Mouse (Mus musculus) v-Abl transformed pro-B cells (cell line): ENCODE data around the gene Prmt3.

ENCODE experiments used
- in situ Hi-C, 2 experiments: fragments of 400-800 bp; cut with MboI; formaldehyde crosslinking; loops; one replicate each; pipeline ENCODE4 v1.15.1; 2025; ENCODE audit not compliant: unreplicated experiment in 2 of 2

Prmt3 gene

DNA sequence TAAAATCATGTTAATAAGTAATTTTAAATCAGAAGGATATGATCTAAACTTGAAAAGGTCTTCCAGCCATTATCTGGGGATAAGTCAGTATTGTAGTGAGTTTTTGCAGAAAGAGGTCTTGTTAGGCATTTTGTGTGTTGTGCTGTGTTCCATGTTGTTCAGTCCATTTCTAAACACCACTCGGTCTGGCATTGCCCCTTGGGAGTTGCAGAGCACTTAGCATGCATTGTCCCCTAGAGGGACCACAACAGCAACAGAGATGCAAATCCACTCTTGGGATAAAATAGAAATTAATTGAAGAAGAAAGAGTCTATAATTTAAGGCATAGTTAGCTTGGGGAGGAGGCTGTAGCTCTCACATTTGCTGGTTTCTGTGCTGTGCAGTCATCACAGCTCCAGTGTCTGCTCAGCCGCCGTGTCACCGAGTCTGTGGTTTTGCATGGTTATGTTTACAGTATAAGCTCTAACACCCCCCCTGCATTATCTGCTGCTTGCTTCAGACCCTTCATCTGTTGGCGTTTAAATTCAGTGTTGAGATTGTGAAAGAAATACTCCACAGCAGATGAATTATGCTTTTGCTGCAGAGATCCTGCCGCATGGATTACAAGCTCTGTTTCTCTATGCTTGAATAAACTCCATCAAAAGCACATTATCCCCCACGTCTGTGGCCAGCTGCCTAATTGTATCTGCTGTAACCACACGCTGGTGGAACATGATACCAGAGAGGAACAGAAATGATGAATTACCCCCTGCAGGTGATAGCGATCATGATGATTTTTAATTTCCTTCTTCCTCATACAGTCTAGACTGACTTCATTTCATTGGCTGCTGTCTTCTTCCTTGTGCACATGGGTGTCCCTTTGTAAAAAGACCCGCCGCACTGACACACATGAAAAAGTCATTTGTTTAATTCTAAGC, 64.5 kb downstream of the Prmt3 start:
- in situ Hi-C loops = loop anchor here (5.0 to 10.0 kb wide), 2 partner anchors 40 to 378 kb away; no protein-coding TSS in a partner anchor

DNA sequence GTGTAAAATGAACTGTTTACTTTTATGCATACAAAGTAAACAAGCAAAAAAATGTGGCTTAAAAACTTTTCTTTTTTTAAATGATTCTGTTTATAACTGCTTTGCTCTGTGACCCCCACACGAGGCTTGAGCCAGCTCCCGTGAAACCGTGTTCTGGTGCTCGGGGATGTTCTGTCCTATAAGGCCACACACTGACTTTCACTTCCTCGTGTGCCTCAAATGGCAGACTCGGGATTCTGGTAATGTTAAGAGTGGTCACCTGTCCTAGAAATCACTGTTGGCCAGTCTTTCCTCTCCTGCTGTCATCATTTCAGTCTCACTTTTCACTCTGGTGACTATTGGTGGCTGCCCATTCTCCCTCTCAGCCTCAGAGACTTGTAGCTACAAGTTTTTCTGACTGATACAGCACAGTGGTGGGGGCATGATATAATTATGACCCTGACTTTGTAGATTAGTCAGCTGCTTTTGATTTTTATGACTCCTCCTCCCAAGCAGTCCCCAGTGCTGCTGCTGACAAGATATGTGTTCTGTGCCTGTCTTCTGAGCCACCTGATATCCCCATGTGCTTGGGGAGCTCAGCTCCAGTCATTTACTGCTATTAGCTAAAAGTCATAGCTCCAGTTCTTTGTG, 65.3 kb downstream of the Prmt3 start:
- in situ Hi-C loops = loop anchor here (5.0 to 10.0 kb wide), 2 partner anchors 41 to 379 kb away; no protein-coding TSS in a partner anchor

DNA sequence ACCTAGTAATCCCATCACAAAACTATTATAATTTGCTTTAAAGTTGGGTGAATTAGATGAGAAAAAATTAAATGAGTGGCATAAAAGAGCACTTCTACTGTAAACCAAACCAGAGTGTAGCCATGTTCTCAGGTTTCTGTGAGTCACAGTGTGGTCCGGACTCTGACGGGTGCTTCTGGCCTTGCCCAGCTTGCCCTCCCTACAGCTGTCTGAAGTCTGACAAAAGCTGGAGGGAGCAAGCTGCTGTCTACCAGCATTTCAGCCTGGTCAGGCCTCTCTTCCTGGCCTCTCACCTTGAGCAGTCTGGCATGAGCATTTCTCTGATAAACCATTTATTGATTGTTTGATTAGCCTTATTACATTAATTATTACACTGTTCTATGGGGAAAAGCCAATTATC, 69.8 kb downstream of the Prmt3 start:
- in situ Hi-C loops = loop anchor here in 1 of 2 experiments (10.0 kb wide), 1 partner anchor 383 kb away; no protein-coding TSS in a partner anchor

- in situ Hi-C loops = no loop called here
Measured at GRCm38 (mm10) chr7:49853342-49854181, 75.4 kb downstream of the Prmt3 start.

DNA sequence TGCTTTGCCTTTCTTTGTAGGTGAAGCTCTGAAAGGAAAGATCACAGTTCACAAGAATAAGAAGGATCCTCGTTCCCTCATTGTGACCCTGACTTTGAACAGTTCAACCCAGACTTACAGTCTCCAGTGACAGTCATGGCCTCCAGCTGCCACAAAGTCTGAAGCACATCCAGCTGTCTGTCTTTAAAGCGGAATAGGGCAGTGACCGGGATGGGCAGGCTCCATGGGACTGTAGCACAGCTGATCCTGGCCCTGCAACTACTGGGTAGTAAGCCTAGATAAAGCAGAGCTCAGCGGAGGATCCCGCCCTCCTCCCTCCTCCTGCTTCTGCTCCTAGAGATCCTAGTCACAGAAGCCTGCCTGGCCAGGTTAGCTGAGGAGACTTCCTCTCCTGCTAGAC, 79.2 kb downstream of the Prmt3 start:
- in situ Hi-C loops = no loop called here

GRCm38 (mm10) chr7:49858257-49858656, 80.1 kb downstream of the Prmt3 start:
- in situ Hi-C loops = no loop called here

GRCm38 (mm10) chr7:49859820-49860219, 81.7 kb downstream of the Prmt3 start:
- in situ Hi-C loops = no loop called here

DNA sequence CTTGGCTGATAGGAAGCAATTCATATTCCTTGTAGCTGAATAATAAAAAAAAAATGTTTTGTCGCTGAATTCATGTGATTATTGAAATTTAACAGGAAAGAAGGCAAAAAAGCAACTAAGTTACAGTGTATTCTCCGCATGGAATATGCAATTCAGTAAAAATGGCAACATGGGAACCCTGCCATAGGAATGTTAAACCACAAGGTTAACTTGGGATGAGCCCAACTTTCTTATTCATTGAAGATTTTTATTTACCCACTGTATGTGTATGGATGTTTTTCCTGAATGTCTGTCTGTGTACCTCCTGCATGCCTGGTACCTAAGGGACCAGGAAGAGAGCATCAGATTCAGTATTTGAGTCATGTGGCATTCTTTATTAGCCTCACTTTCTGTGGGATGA, 83.0 kb downstream of the Prmt3 start:
- in situ Hi-C loops = no loop called here

DNA sequence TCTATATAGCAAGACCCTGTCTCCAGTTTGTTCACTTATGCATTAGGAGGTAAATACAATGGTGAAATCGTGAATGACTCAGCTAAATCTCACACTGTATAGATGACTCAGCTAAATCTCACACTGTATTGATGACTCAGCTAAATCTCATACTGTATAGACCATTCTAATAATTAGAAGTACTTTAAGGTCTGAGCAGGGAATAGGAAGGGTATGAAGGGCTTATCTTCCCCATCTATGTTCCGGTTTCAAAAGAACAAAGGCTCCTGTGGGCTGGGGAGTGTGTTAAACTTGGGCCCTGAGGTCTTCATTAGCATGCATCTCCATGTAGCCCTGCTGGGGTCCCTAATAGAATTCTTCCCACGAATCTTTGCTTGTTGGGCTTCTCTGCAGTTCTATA, 85.6 kb downstream of the Prmt3 start:
- in situ Hi-C loops = no loop called here

- in situ Hi-C loops = no loop called here
Measured at GRCm38 (mm10) chr7:49869656-49870055, 91.5 kb downstream of the Prmt3 start.

GRCm38 (mm10) chr7:49870276-49870675, 92.1 kb downstream of the Prmt3 start:
- in situ Hi-C loops = no loop called here

GRCm38 (mm10) chr7:49877307-49877706, 99.2 kb downstream of the Prmt3 start:
- in situ Hi-C loops = no loop called here

GRCm38 (mm10) chr7:49879051-49879450, 100.9 kb downstream of the Prmt3 start:
- in situ Hi-C loops = no loop called here

DNA sequence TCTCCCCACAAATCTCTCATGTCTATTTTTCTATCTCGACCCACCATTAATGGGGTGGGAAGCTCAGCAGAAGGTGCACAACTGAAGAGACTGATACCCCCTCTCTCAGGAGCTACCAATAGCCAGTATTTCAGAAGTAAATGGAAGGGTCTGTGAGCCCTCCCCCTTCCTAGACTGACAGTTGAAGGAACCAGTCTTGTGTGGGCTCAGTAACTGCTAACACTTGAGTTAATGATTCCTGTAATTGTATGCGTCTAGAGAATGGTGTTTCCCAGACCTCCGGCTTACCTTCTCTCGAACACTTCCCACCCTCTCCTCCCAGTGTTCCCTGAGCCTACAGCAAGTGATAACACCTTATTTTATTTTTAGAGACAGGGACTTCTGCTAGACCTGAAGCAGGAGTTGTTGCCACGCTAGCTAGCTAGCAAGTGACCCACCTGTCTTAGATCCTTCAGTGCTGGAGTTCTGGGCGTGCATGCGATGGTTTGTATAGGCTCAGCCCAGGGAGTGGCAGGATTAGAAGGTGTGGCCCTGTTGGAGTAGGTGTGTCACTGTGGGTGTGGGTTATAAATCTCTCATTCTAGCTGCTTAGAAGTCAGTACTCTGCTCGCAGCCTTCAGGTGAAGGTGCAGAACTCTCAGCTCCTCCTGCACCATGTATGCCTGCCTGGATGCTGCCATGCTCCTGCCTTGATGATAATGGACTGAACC, 102.0 kb downstream of the Prmt3 start:
- in situ Hi-C loops = no loop called here

DNA sequence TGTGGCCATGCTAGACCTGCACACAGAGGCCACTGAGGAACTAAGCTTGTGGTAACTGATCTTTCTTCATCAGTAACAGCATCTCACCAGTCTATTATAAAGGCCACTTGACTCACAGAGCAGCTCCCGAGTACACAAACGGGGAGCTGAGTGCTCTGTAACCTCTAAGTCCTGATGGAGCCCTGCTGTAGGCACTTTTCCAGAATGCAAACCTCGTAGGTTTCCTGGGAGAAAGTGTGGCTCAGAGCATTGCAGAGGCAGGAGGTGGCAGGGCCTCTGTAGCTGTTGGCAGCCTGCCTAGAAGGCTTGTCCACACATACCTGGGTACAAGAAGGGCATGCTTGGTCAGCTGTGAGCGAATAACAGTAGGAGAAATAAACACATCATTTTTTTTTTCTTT, 104.1 kb downstream of the Prmt3 start:
- in situ Hi-C loops = no loop called here

DNA sequence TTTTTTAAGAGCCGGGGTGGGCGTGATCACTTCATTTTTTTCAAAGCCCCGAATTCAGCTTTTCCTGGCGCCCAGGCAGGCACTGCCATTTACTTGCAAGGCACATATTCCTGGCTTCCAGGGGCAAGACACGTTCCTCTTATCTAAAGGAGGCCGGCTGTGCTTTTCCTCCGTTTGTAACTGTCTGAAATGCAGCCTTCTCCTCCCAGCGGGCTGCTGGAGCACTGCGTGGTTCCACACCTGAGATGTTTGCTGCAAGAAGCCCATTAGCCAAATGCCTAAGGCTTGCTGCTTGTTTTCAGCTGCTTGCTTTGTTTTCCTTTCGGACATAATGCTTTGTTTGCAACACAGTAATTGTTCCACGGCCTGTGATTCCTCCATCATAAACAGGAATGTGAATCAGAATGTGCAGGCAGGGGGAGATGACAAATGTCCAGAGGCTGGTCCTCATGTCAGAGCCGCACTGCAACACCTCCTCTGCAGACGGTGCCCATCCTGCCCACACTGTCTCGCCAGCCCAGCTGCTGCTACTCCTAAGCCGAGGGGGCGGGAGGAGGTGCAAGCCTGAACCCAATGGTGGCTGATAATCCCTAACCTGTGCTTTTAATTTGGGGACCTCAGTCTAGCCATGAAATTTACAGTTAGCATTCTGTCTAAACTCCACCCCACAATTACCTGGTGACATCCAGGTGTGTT, 104.7 kb downstream of the Prmt3 start:
- in situ Hi-C loops = no loop called here

DNA sequence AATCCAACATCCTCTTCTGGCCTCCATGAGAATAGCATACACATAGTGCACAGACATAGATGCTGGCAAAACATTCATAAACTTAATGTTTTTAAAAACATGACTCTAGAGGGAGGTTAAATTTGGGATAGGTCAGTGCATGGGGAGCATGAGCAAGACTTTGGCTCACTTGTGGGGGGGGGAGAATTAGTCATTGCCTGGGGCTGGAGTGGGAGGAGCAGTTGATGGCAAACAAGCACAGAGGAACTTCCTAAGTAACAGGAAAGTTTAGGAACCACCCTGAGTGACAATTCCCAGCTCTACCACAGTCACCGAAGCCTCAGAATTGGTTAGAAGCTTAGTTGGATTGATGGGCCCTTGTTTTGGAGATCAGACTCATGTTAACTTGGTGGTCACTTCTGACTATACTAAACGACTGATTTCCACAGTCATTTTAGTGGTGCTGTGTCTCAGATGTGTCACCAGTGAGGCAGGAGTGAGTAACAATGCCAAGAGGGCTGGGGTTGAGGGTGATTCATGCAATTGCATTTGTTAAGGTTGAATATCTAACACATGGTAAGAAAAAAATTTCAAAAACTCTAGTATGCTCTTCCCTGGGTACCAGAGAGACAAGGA, 109.7 kb downstream of the Prmt3 start:
- in situ Hi-C loops = no loop called here

GRCm38 (mm10) chr7:49894786-49895185, 116.6 kb downstream of the Prmt3 start:
- in situ Hi-C loops = no loop called here

DNA sequence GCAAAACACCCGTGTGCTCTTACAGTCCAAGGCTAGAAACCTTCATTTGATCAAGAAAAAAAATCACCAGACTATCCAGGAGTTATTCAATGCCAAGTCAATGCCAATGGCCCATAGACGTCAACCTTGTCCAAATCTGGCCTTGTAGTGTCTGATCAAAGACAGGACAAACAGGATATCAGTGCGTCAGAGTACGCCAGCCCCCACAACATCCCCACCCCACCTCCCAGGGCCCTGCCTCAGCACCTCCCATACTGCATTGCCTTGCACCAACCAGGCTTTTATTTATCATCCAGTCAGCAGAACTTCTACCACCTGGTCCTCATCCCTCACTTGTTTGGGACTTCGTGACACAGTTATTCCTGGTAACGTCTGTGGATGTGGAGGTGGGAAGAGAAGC, 117.2 kb downstream of the Prmt3 start:
- in situ Hi-C loops = no loop called here
